Mouse (Mus musculus): ENCODE results near the gene Wipi2. TPM values are rescaled to one million over a fixed set of nuclear protein-coding genes. Genes with fewer than 3 reads are reported as not detected.

The Wipi2 gene
- polyA plus RNA-seq (2016; fragmentation: Nextera tagmentation; extraction: Ambion mirVana): 35.3 and 36.6 TPM in 2 replicates

- peak within 1 kb of the TSS; percentile 88 for H3K4me2 ChIP-seq
- 86% methylated on average over 2 of the region's 2 CpGs for WGBS
- H3K36me3 ChIP-seq: no peaks in the 10 kb centered on the region
- no peak for ATAC-seq (ENCODE audit: insufficient number of reproducible peaks, low FRiP score)
- H3K27me3 ChIP-seq (replicated peaks): peaks cover 6% of the 10 kb centered on the region
- H3K9me3 ChIP-seq (replicated peaks): no peaks in the 10 kb centered on the region
- peak within 1 kb of the TSS; percentile 72 for H3K4me3 ChIP-seq
- peaks cover 12% of the 10 kb centered on the region for H3K4me1 ChIP-seq (replicated peaks)
- peak within 1 kb of the TSS; percentile 87; the same call in 1 of the 2 replicates for H3K27ac ChIP-seq (ENCODE audit: poor library complexity, severe bottlenecking)
- peak within 1 kb of the TSS; percentile 86; the same call in 1 of the 2 replicates for H3K9ac ChIP-seq
These were observed at the start of gene Wipi2 for GRCm38 (mm10) chr5:142627398-142627797. Wipi2 (plus strand) TSS chr5:142627698.

DNA sequence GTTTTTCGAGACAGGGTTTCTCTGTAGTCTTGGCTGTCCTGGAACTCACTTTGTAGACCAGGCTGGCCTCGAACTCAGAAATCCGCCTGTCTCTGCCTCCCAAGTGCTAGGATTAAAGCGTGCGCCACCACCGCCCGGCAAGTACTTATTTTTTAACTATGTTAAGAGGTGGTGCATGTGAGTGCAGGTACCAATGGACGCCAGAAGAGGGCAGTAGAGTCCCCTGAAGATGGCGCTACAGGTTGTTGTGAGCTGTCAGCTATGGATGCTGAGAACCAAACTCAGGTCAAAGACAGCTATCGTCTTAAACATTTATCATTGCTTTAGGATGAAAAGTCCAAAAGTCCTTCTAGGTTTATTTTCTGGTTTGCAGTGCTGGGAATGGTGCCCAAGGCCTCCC is 49.3 kb upstream of the Wipi2 start:
- no peak overlapping the region for H3K4me2 ChIP-seq
- WGBS: 84% methylated on average over 10 of the region's 10 CpGs
- peaks cover 15% of the 10 kb centered on the region for H3K27me3 ChIP-seq (replicated peaks)
- H3K36me3 ChIP-seq: no peaks in the 10 kb centered on the region
- no peaks in the 10 kb centered on the region for H3K4me1 ChIP-seq (replicated peaks)
- 0 out of 2 replicates have a peak, but pooled peaks cover 12% of the 10 kb centered on the region for H3K9me3 ChIP-seq (replicated peaks)
- H3K9ac ChIP-seq: no peak overlapping the region
- no peak overlapping the region for H3K4me3 ChIP-seq
- no peak for ATAC-seq (ENCODE audit: insufficient number of reproducible peaks, low FRiP score)
- H3K27ac ChIP-seq (ENCODE audit: poor library complexity, severe bottlenecking): no peak overlapping the region

- H3K9me3 ChIP-seq (replicated peaks): 0 out of 2 replicates have a peak, but pooled peaks cover 6% of the 10 kb centered on the region
- 17% methylated on average over 5 of the region's 5 CpGs for WGBS
- H3K27me3 ChIP-seq (replicated peaks): peaks cover 20% of the 10 kb centered on the region
- H3K4me2 ChIP-seq: no peak overlapping the region
- H3K4me1 ChIP-seq (replicated peaks): peaks cover 6% of the 10 kb centered on the region; the same call in 1 of the 2 replicates
- H3K9ac ChIP-seq: no peak overlapping the region
- no peaks in the 10 kb centered on the region for H3K36me3 ChIP-seq
- H3K4me3 ChIP-seq: no peak overlapping the region
- no peak overlapping the region for H3K27ac ChIP-seq (ENCODE audit: poor library complexity, severe bottlenecking)
- ATAC-seq (ENCODE audit: insufficient number of reproducible peaks, low FRiP score): 0 out of 2 replicates have a peak, but pooled peaks have one; percentile 31
These were observed 46.0 kb upstream of the Wipi2 start for GRCm38 (mm10) chr5:142581517-142581916.

GRCm38 (mm10) chr5:142583616-142584126 is 43.8 kb upstream of the Wipi2 start:
- WGBS: 48% methylated on average over 14 of the region's 14 CpGs
- peak; percentile 45; the same call in 1 of the 2 replicates for ATAC-seq (ENCODE audit: insufficient number of reproducible peaks, low FRiP score)
- peaks cover 6% of the 10 kb centered on the region; the same call in 1 of the 2 replicates for H3K4me1 ChIP-seq (replicated peaks)

DNA sequence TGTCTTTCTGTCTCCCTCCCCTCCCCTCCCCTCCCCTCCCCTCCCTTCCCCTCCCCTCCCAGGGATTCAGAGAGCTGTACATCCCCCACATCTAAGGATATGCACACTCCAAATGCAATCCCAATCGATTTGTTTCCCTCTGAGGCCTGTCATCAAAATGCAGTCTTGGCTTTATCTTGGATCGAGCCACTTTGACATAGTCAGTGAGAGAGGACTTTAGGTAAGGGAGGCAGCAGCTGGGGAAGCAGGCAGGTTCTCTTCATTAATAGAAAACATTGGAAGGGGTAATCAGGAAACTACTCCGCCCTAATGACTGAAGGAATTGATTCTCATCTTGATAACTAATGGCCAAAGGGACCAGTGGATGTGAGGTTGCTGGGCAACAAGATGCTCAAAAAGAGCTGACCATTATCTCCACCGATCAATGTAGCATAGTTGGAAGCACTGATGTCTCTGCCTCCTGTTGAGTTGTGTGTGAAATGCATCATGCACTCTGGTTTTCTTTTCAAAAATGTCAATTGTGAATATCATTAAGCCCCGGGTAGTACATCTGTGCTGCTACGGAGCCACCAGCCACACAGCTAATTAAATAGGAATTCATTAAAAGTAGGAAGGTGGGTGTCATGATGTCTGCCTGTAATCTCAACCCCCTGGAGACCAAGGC is 36.4 kb upstream of the Wipi2 start:
- Histone ChIP-seq H3K36me3 (no peaks in the 10 kb centered on the region), H3K9me3 (replicated peaks) (no peaks in the 10 kb centered on the region), H3K4me3 (no peak overlapping the region), H3K4me2 (no peak overlapping the region), H3K9ac (no peak overlapping the region), H3K27me3 (replicated peaks) (no peaks in the 10 kb centered on the region), H3K27ac (ENCODE audit: poor library complexity, severe bottlenecking) (no peak overlapping the region), H3K4me1 (replicated peaks) (no peaks in the 10 kb centered on the region)
- WGBS: 80% methylated on average over 6 of the region's 6 CpGs
- ATAC-seq (ENCODE audit: insufficient number of reproducible peaks, low FRiP score): no peak

More at GRCm38 (mm10) chr5:142583616-142584126, 43.8 kb upstream of the Wipi2 start:
- Histone ChIP-seq H3K27me3 (replicated peaks) (peaks cover 20% of the 10 kb centered on the region), H3K4me2 (no peak overlapping the region), H3K9ac (no peak overlapping the region), H3K9me3 (replicated peaks) (0 out of 2 replicates have a peak, but pooled peaks cover under 1% of the 10 kb centered on the region), H3K36me3 (no peaks in the 10 kb centered on the region), H3K4me3 (no peak overlapping the region), H3K27ac (ENCODE audit: poor library complexity, severe bottlenecking) (no peak overlapping the region)

GRCm38 (mm10) chr5:142595698-142596097 is 31.8 kb upstream of the Wipi2 start:
- Histone ChIP-seq H3K9ac (no peak overlapping the region), H3K4me2 (no peak overlapping the region), H3K36me3 (no peaks in the 10 kb centered on the region), H3K9me3 (replicated peaks) (no peaks in the 10 kb centered on the region), H3K4me3 (no peak overlapping the region), H3K4me1 (replicated peaks) (no peaks in the 10 kb centered on the region), H3K27me3 (replicated peaks) (peaks cover 4% of the 10 kb centered on the region; the same call in 1 of the 2 replicates), H3K27ac (ENCODE audit: poor library complexity, severe bottlenecking) (no peak overlapping the region)
- 68% methylated on average over 3 of the region's 3 CpGs for WGBS
- ATAC-seq (ENCODE audit: insufficient number of reproducible peaks, low FRiP score): no peak

DNA sequence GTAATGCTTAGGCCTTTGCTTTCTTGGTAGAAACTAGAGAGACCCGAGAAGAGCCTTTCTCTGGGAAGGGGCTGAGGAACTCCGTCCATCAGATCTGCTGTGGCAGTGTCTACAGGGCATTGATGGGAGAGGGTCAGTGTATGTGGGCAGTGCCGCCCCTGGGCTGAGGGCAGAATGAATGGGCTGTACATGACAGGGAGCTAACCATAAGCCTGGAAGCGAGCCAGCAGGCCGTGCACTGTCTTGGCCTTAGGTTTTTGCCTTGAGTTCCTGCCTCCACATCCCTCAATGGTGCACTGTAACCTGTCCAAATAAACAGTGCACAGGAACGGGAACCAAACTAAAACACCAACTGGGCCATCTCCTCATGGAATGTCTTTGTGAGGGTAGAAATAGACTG is 30.8 kb upstream of the Wipi2 start:
- Histone ChIP-seq H3K9ac (no peak overlapping the region), H3K4me2 (no peak overlapping the region), H3K36me3 (no peaks in the 10 kb centered on the region), H3K27ac (ENCODE audit: poor library complexity, severe bottlenecking) (no peak overlapping the region), H3K4me1 (replicated peaks) (no peaks in the 10 kb centered on the region), H3K27me3 (replicated peaks) (peaks cover 6% of the 10 kb centered on the region; the same call in 1 of the 2 replicates), H3K9me3 (replicated peaks) (no peaks in the 10 kb centered on the region), H3K4me3 (no peak overlapping the region)
- 79% methylated on average over 6 of the region's 6 CpGs for WGBS
- ATAC-seq (ENCODE audit: insufficient number of reproducible peaks, low FRiP score): no peak

- 67% methylated on average over 6 of the region's 6 CpGs for WGBS
These were observed 29.7 kb upstream of the Wipi2 start for GRCm38 (mm10) chr5:142597648-142598390.

GRCm38 (mm10) chr5:142604379-142604778 is 23.1 kb upstream of the Wipi2 start:
- H3K9me3 ChIP-seq (replicated peaks): no peaks in the 10 kb centered on the region
- no peak overlapping the region for H3K9ac ChIP-seq
- no peak overlapping the region for H3K4me2 ChIP-seq
- no peak for ATAC-seq (ENCODE audit: insufficient number of reproducible peaks, low FRiP score)
- WGBS: 81% methylated on average over 7 of the region's 7 CpGs
- H3K36me3 ChIP-seq: no peaks in the 10 kb centered on the region
- H3K27me3 ChIP-seq (replicated peaks): peaks cover 46% of the 10 kb centered on the region
- H3K27ac ChIP-seq (ENCODE audit: poor library complexity, severe bottlenecking): no peak overlapping the region
- no peak overlapping the region for H3K4me3 ChIP-seq
- peaks cover 10% of the 10 kb centered on the region for H3K4me1 ChIP-seq (replicated peaks)

More at GRCm38 (mm10) chr5:142597648-142598390, 29.7 kb upstream of the Wipi2 start:
- Histone ChIP-seq H3K4me3 (no peak overlapping the region), H3K36me3 (no peaks in the 10 kb centered on the region), H3K9ac (no peak overlapping the region), H3K4me2 (no peak overlapping the region), H3K27ac (ENCODE audit: poor library complexity, severe bottlenecking) (no peak overlapping the region), H3K9me3 (replicated peaks) (no peaks in the 10 kb centered on the region), H3K27me3 (replicated peaks) (peaks cover 8% of the 10 kb centered on the region), H3K4me1 (replicated peaks) (no peaks in the 10 kb centered on the region)
- ATAC-seq (ENCODE audit: insufficient number of reproducible peaks, low FRiP score): no peak

GRCm38 (mm10) chr5:142605288-142605687 is 22.2 kb upstream of the Wipi2 start:
- Histone ChIP-seq H3K36me3 (no peaks in the 10 kb centered on the region), H3K9me3 (replicated peaks) (no peaks in the 10 kb centered on the region), H3K27ac (ENCODE audit: poor library complexity, severe bottlenecking) (no peak overlapping the region), H3K4me1 (replicated peaks) (peaks cover 10% of the 10 kb centered on the region), H3K4me3 (no peak overlapping the region), H3K4me2 (no peak overlapping the region), H3K9ac (no peak overlapping the region), H3K27me3 (replicated peaks) (peaks cover 53% of the 10 kb centered on the region)
- no peak for ATAC-seq (ENCODE audit: insufficient number of reproducible peaks, low FRiP score)
- 83% methylated on average over 12 of the region's 12 CpGs for WGBS

Data from heart, embryonic 12.5 days (tissue).